Mouse (Mus musculus) liver, adult 2 months (tissue): ENCODE results near the gene Lcor. TPM values are rescaled to one million over a fixed set of nuclear protein-coding genes. Genes with fewer than 3 reads are reported as not detected.

Source experiments
- DNase-seq: peaks from one replicate; pipeline ENCODE4 v3.0.0-alpha.2; 2011; ENCODE audit warnings: low read depth, low spot score; ENCODE audit errors: extremely low read depth
- H3K27ac ChIP-seq: fragments of 200-500 bp; replicated peaks from 2 replicates; pipeline ENCODE4 v1.5.1; 2012; ENCODE audit warnings: low read depth, mild to moderate bottlenecking, control low read depth, inconsistent platforms, low read length; ENCODE audit not compliant: insufficient read depth
- H3K27me3 ChIP-seq: fragments of 200-500 bp; 2 replicates; pipeline ENCODE4 v1.6.1; 2012; ENCODE audit warnings: mild to moderate bottlenecking, moderate library complexity, low read length, inconsistent platforms; ENCODE audit not compliant: control insufficient read depth, insufficient read depth
- H3K36me3 ChIP-seq: fragments of 200-500 bp; 2 replicates; pipeline ENCODE4 v1.6.1; 2012; ENCODE audit warnings: low read length, inconsistent platforms; ENCODE audit not compliant: control insufficient read depth, insufficient read depth
- H3K4me1 ChIP-seq: fragments of 200-500 bp; 2 replicates; pipeline ENCODE4 v1.6.1; 2011; ENCODE audit warnings: low read length; ENCODE audit not compliant: control insufficient read depth, insufficient read depth
- H3K4me3 ChIP-seq: fragments of 200-500 bp; 2 replicates; pipeline ENCODE4 v1.5.1; 2011; ENCODE audit warnings: low read depth, mild to moderate bottlenecking, control low read depth, low read length, moderate library complexity; ENCODE audit not compliant: insufficient read depth
- H3K79me2 ChIP-seq: fragments of 200-500 bp; 2 replicates; pipeline ENCODE4 v1.6.1; 2012; ENCODE audit warnings: inconsistent platforms, mild to moderate bottlenecking, low read length, moderate library complexity; ENCODE audit not compliant: control insufficient read depth, insufficient read depth
- H3K9ac ChIP-seq: fragments of 200-500 bp; 2 replicates; pipeline ENCODE4 v1.6.1; 2012; ENCODE audit warnings: low read depth, mild to moderate bottlenecking, control low read depth, inconsistent platforms, low read length
- CTCF ChIP-seq: fragments of 200-500 bp; IDR thresholded peaks from 2 replicates; pipeline ENCODE4 v1.5.1; 2011; ENCODE audit warnings: low read depth, low read length, control low read depth
- POLR2A ChIP-seq: fragments of 200-500 bp; IDR thresholded peaks from 2 replicates; pipeline ENCODE4 v1.6.1; 2011; ENCODE audit warnings: low read length, control low read depth; ENCODE audit not compliant: insufficient read depth; ENCODE audit errors: extremely low read depth
- WGBS: fragments of 180-500 bp; shearing (Covaris S2); methylation state at CpG from one replicate; pipeline ENCODE4 v1.1.7; 2018; 5-methylcytosine and 5-hydroxymethylcytosine counted together
- polyA plus RNA-seq: library from polyadenylated mRNA; depleted of rRNA; stranded (reverse); fragments of >200 nt; gene quantifications from 2 replicates; pipeline ENCODE4 v1.2.3, GENCODE M21; 2012
- total RNA-seq: library from RNA; depleted of rRNA; stranded (reverse); fragments of >200 nt; gene quantifications from 2 replicates; pipeline ENCODE4 v1.2.3, GENCODE M21; 2014

Lcor gene
- total and polyA plus RNA-seq, 2 experiments: 2.3 to 17.1 TPM

DNA sequence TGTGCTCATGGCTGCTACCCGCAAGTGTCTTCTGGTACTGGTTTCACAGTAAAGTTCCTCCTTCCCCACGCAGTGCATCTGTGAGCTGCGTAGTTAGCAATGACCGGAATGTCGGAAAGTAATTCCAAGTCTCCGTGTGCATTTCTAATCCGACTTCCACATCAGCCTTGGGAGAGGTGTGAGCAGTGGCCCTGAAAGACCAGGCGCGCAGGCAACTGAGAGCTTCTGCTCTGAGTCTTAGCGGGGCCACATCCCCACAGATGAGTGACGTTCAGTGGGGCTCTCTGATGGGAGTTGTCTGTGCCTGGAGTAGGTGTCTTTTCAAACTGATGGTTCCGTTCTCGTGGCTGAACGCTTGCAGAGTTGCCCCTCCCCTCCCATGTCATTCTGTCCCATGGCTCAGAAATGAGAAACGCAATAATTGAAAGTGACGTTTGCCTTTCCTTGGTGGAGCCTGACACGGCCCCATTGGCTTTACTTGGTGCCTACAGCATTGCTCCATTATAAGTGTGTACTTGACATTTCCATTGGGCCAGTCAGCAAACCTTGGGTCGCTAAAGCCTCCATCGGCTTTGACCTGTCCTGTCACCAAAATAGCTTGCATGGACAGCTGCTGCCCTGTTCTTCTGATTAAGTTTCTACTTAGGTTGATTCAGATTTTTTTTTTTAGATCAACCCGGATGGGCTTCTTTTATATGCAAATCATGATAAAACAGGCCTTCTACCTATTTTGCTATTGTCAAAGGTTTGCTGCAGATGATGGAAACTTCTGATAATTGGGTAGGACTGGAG, 105.2 kb downstream of the Lcor start:
- 94% methylated on average over 20 of the region's 20 CpGs for WGBS
- Histone ChIP-seq H3K36me3 (peaks cover 3% of the 10 kb centered on the region), H3K4me3 (no peak overlapping the region), H3K9ac (no peak overlapping the region), H3K79me2 (no peaks in the 10 kb centered on the region), H3K27me3 (no peaks in the 10 kb centered on the region), H3K4me1 (no peaks in the 10 kb centered on the region), H3K27ac (no peak overlapping the region)
- DNase-seq: no peak
- no peak for TF ChIP-seq CTCF
- no peak for TF ChIP-seq POLR2A

DNA sequence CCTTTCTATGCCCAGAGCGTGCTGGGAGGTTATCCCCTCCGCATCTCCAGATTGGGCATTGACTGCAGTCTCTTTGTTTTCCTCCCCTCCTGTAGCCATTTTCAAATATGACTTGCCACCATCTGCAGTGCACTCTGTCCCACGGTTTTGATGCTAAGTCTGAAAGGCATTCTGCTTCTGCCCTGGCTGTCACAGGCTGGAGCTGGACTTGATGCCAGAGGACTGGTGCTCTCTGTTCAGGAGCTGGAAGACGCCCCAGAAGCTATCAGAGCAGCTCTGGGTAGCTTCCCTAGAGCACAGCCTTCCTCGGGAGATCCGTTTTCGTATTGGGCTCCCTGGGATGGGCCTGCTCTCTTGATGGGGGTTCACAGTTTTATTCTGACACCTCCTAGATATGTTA, 106.6 kb downstream of the Lcor start:
- Histone ChIP-seq H3K36me3 (no peaks in the 10 kb centered on the region), H3K27me3 (no peaks in the 10 kb centered on the region), H3K4me1 (no peaks in the 10 kb centered on the region), H3K79me2 (no peaks in the 10 kb centered on the region), H3K4me3 (no peak overlapping the region), H3K9ac (no peak overlapping the region), H3K27ac (no peak overlapping the region)
- WGBS: 93% methylated on average over 7 of the region's 7 CpGs
- DNase-seq: no peak
- TF ChIP-seq CTCF (no peak), POLR2A (no peak)

DNA sequence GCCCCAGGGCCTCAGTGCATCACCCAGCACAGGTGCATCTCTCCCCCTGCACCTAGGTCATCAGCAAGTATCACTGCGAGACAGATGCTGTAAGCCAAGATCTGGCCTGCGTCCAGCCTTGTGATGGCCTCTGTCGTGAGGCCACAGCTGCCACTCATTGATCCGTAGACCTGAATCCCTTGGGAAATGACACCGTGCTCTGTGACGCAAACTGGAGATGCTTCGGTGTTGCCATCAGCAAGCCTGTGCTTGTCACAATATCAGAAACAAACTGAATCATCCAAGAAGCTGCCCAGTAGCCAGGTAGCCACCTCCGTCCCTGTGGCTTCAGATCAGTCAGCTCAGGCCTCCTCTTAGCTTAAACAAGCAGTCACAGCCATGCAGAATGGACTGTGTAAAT, 107.2 kb downstream of the Lcor start:
- H3K9ac ChIP-seq: no peak overlapping the region
- no peaks in the 10 kb centered on the region for H3K27me3 ChIP-seq
- no peak for DNase-seq
- TF ChIP-seq CTCF (no peak), POLR2A (no peak)
- no peaks in the 10 kb centered on the region for H3K4me1 ChIP-seq
- no peak overlapping the region for H3K4me3 ChIP-seq
- no peaks in the 10 kb centered on the region for H3K79me2 ChIP-seq
- H3K27ac ChIP-seq: no peak overlapping the region
- no peaks in the 10 kb centered on the region for H3K36me3 ChIP-seq
- 54% methylated on average over 8 of the region's 8 CpGs for WGBS

DNA sequence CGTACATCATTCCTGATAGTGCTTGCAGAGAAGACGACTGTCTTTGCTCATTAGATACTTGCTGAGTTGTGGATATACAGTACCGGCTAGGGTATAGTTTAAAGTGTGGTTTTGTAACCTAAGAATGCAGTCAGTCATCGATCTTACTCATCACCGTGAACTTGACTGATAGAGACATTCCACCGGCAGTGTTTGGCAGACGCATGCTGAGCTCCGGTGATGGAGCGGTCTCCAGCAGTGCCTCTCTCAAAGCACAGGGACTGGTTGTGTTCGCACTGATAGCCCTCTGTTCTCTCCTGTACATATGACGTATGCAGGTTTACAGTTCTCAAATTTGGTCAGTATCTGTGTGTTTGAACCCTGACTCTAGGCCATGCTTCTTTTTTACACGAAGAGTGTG, 109.4 kb downstream of the Lcor start:
- no peaks in the 10 kb centered on the region for H3K79me2 ChIP-seq
- 88% methylated on average over 12 of the region's 12 CpGs for WGBS
- TF ChIP-seq POLR2A: no peak
- TF ChIP-seq CTCF: no peak

DNA sequence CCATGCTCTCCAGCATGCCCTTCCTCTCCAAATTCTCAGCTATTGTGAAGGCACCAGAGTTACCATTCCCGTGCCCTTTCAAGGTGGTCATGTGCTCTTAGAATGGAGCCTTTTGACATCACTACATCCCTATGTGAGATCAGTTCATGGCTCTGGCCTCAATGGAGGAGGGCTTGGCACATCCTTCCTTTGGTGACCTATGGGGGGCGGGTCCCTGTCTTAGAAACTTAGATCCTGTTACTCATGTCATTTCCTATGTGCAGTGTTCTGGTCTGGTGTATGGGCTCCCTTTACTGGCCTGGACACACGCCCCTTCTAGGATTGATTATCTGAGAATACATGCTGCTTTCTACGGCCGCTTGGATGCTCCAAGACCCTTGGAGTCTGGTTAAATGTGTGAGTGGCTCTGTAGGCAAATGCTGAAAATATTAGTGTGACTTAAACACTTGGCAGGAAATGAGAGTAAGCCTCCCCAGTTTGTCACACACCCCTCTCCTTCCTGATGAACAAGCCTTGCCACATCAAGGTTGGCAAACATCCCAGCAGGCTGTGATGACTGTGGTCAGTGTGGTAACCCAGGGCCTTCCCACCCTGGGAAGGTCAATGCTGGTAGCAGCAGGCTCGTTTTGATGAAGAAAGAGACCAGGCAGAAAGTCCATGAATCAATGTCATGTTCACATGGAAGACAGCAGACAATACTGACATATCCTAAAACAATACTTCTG, 114.9 kb downstream of the Lcor start:
- 50% methylated on average over 6 of the region's 6 CpGs for WGBS
- H3K4me3 ChIP-seq: no peak overlapping the region
- H3K27me3 ChIP-seq: no peaks in the 10 kb centered on the region
- peaks cover 2% of the 10 kb centered on the region; the same call in 1 of the 2 replicates for H3K4me1 ChIP-seq
- no peak overlapping the region for H3K27ac ChIP-seq
- no peak overlapping the region for H3K9ac ChIP-seq
- H3K36me3 ChIP-seq: no peaks in the 10 kb centered on the region
- H3K79me2 ChIP-seq: no peaks in the 10 kb centered on the region
- peak; percentile 79 for DNase-seq
- no peak for TF ChIP-seq CTCF
- TF ChIP-seq POLR2A: no peak

More for the DNA sequence above, 109.4 kb downstream of the Lcor start:
- Histone ChIP-seq H3K9ac (no peak overlapping the region), H3K27ac (no peak overlapping the region), H3K4me3 (no peak overlapping the region), H3K36me3 (no peaks in the 10 kb centered on the region), H3K4me1 (no peaks in the 10 kb centered on the region), H3K27me3 (no peaks in the 10 kb centered on the region)
- no peak for DNase-seq
